Mouse (Mus musculus) adrenal gland, adult 18-20 months (tissue): Measurements from ENCODE around the gene Hp1bp3. TPM values are rescaled to one million over a fixed set of nuclear protein-coding genes. Genes with fewer than 3 reads are reported as not detected.

Experiments
- DNase-seq, 2 experiments: peaks; one replicate each; pipeline ENCODE4 v3.0.0; 2021 to 2022; ENCODE audit warnings: low spot score in 2 of 2
- total RNA-seq, 2 experiments: library from RNA; stranded (reverse); gene quantifications; 1 replicate in 1 of 2; 2 replicates in 1 of 2; pipeline ENCODE4 v1.2.3; 2021

The Hp1bp3 gene
- total RNA-seq, 2 experiments from 2014 or later = 159 to 223 TPM

GRCm38 (mm10) chr4:138293261-138293948 lies 77.3 kb downstream of the Hp1bp3 start:
- DNase-seq = no peak

DNA sequence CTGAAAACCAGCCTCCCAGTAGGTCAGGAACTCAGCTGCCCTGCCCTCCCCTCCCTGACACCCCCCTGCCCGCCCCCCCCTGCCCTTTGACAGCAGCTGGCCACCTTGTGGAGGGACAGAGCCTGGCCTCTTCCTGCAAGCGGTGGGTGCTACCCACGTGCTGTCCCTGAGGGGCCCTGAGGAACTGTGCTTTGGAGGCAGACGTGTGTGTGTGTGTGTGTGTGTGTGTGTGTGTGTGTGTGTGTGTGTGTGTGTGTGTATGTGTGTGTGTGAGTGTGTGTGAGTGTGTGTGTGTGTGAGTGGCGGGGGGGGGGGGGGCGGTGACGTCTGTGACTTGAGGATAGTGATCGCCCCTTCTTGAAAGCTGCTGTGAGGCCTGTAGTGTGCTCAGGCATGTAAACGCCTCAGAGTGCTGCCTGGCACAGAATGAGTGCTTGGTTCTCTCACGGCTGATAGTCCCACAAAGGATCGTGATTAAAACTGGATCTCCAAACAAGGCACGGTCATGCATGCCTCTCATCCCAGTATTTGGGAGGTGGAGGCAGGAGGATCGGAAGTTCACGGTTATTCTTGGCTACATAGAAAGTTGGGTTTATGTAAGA lies 78.0 kb downstream of the Hp1bp3 start:
- no peak for DNase-seq

Other genes with a start within 250 kb of the Hp1bp3 start
- 100 to 1,000 TPM in 1 of 2 experiments, 10 to 100 TPM in 1; 67.3 to 131 TPM for gene Eif4g3, start 223.3 kb upstream of the Hp1bp3 start, total RNA-seq
- gene Sh2d5, start 34.1 kb downstream of the Hp1bp3 start, total RNA-seq = 1 to 10 TPM; 1.6 to 2.2 TPM
- 1 to 10 TPM; 2.8 to 3.6 TPM for gene Kif17, start 34.1 kb downstream of the Hp1bp3 start, total RNA-seq
- gene Ddost, start 88.4 kb downstream of the Hp1bp3 start, total RNA-seq = 100 to 1,000 TPM; 115 to 119 TPM
- gene Pink1, start 110.0 kb downstream of the Hp1bp3 start, total RNA-seq = 100 to 1,000 TPM; 193 to 198 TPM
- 10 to 100 TPM in 1 of 2 experiments, 1 to 10 TPM in 1; 8.9 to 10.0 TPM for gene Cda, start 151.7 kb downstream of the Hp1bp3 start, total RNA-seq
- 1 to 10 TPM; 1.6 to 2.2 TPM for gene Fam43b, start 180.2 kb downstream of the Hp1bp3 start, total RNA-seq
- 10 to 100 TPM; 56.3 to 59.3 TPM for gene Mul1, start 218.4 kb downstream of the Hp1bp3 start, total RNA-seq
- gene Camk2n1, start 238.0 kb downstream of the Hp1bp3 start, total RNA-seq = 10 to 100 TPM; 20.3 to 29.6 TPM